41 mouse cellular contexts compared by ENCODE assay signal in genomic region chr5:7325594-7325993, GRCm38 (mm10). TPM values are rescaled to one million over a fixed set of nuclear protein-coding genes. Genes with fewer than 3 reads are reported as not detected.
A peak's percentile ranks its signal among the peaks of the same experiment; 100 is the strongest.
DNase-seq lines count a peak whose midpoint lies in the region; ATAC-seq lines count a peak whose summit lies in the region.
"Had no signal": no experiment of that assay in that cellular context is flagged by ENCODE, and none has a peak within 500 bp of the region (broad histone marks: within the 10 kb centered on the region; RNA-seq: fewer than 3 reads in every experiment).

No protein-coding gene starts in this region.

- no peaks in the 10 kb centered on the region for H3K4me1 ChIP-seq in forebrain, embryonic 11.5 days (replicated peaks; ENCODE audit: control insufficient read depth, insufficient read depth, low read length)
- no peaks in the 10 kb centered on the region for H3K4me1 ChIP-seq in forebrain, embryonic 15.5 days
- H3K4me1 ChIP-seq in midbrain, embryonic 14.5 days (ENCODE audit: control insufficient read depth, insufficient read depth, low read length) = no peaks in the 10 kb centered on the region
- H3K4me1 ChIP-seq in liver, embryonic 12.5 days = no peaks in the 10 kb centered on the region
- H3K4me1 ChIP-seq: embryonic facial prominence, embryonic 10.5 days; embryonic facial prominence, embryonic 15.5 days; heart, embryonic 13.5 days; intestine, embryonic 15.5 days; limb, embryonic 10.5 days; limb, embryonic 15.5 days; lung, embryonic 15.5 days; megakaryocyte, embryonic 14.5 days had no signal

- WGBS in forebrain, embryonic 11.5 days = 74% methylated on average over 4 of the region's 4 CpGs
- WGBS in forebrain, embryonic 15.5 days = 67% methylated on average over 4 of the region's 4 CpGs
- WGBS in midbrain, embryonic 14.5 days = 58% methylated on average over 4 of the region's 4 CpGs
- WGBS in liver, embryonic 12.5 days (ENCODE audit: insufficient replicate concordance) = 66% methylated on average over 4 of the region's 4 CpGs

- no peak overlapping the region for H3K9ac ChIP-seq in forebrain, embryonic 11.5 days (ENCODE audit: low read length)
- no peak overlapping the region for H3K9ac ChIP-seq in forebrain, embryonic 15.5 days (replicated peaks)
- no peak overlapping the region for H3K9ac ChIP-seq in midbrain, embryonic 14.5 days (replicated peaks; ENCODE audit: low read length)
- no peak overlapping the region for H3K9ac ChIP-seq in liver, embryonic 12.5 days
- H3K9ac ChIP-seq: embryonic facial prominence, embryonic 15.5 days; heart, embryonic 13.5 days; intestine, embryonic 15.5 days; limb, embryonic 15.5 days; liver, embryonic 14.5 days; lung, embryonic 15.5 days had no signal

- no peak for DNase-seq in forebrain, embryonic 11.5 days (ENCODE audit: low spot score)
- peak; percentile 31 for DNase-seq in layer of hippocampus, adult 9-11 months
- no peak for DNase-seq in layer of hippocampus, postnatal 25 days (ENCODE audit: extremely low spot score in 1 of 2, low spot score in 1 of 2)
- DNase-seq in brain, adult 2 months (ENCODE audit: low read depth, low spot score) = peak; percentile 8
- DNase-seq in midbrain, embryonic 14.5 days = peak; percentile 26
- no peak for DNase-seq in left cerebral cortex, adult 18-20 months (ENCODE audit: low spot score in 2 of 2)
- DNase-seq: adrenal gland, adult 2 months; adrenal gland, postnatal 36 days; cerebellum, adult 8-10 months; cerebellum, postnatal 25 days; gastrocnemius, adult 2 months; gastrocnemius, postnatal 36 days; heart, adult 2 months; heart, postnatal 10 days; kidney, adult 2 months; kidney, postnatal 36 days; layer of hippocampus, postnatal 36 days; lung, postnatal 36 days; thymus, postnatal 4 days had no signal

- no peak overlapping the region for H3K4me2 ChIP-seq in forebrain, embryonic 11.5 days (ENCODE audit: low read depth, low read length, severe bottlenecking)
- H3K4me2 ChIP-seq in forebrain, embryonic 15.5 days (replicated peaks) = no peak overlapping the region
- H3K4me2 ChIP-seq in midbrain, embryonic 14.5 days (ENCODE audit: low read length) = no peak overlapping the region
- no peak overlapping the region for H3K4me2 ChIP-seq in liver, embryonic 12.5 days
- H3K4me2 ChIP-seq: embryonic facial prominence, embryonic 15.5 days; heart, embryonic 13.5 days; intestine, embryonic 15.5 days; limb, embryonic 15.5 days; lung, embryonic 15.5 days had no signal

- H3K9me3 ChIP-seq in forebrain, embryonic 11.5 days (ENCODE audit: control insufficient read depth, low read length) = no peaks in the 10 kb centered on the region
- H3K9me3 ChIP-seq in forebrain, embryonic 15.5 days = no peaks in the 10 kb centered on the region
- H3K9me3 ChIP-seq in midbrain, embryonic 14.5 days (ENCODE audit: control insufficient read depth, low read length) = no peaks in the 10 kb centered on the region
- no peaks in the 10 kb centered on the region for H3K9me3 ChIP-seq in liver, embryonic 12.5 days (replicated peaks)
- H3K9me3 ChIP-seq: embryonic facial prominence, embryonic 10.5 days; embryonic facial prominence, embryonic 15.5 days; heart, embryonic 13.5 days; intestine, embryonic 15.5 days; limb, embryonic 10.5 days; limb, embryonic 15.5 days; lung, embryonic 15.5 days; megakaryocyte, embryonic 14.5 days had no signal

- H3K27ac ChIP-seq in forebrain, embryonic 11.5 days (ENCODE audit: low read depth, low read length) = no peak overlapping the region
- H3K27ac ChIP-seq in forebrain, embryonic 15.5 days (replicated peaks) = no peak overlapping the region
- no peak overlapping the region for H3K27ac ChIP-seq in midbrain, embryonic 14.5 days (replicated peaks; ENCODE audit: low read depth, low read length)
- no peak overlapping the region for H3K27ac ChIP-seq in liver, embryonic 12.5 days
- H3K27ac ChIP-seq: embryonic facial prominence, embryonic 10.5 days; embryonic facial prominence, embryonic 15.5 days; gastrocnemius, adult 2 months; heart, adult 2 months; heart, embryonic 13.5 days; intestine, embryonic 15.5 days; layer of hippocampus, adult 2 months; limb, embryonic 10.5 days; limb, embryonic 15.5 days; liver, embryonic 14.5 days; lung, embryonic 15.5 days had no signal

- H3K36me3 ChIP-seq in forebrain, embryonic 11.5 days (ENCODE audit: control insufficient read depth, insufficient read depth, low read length) = no peaks in the 10 kb centered on the region
- H3K36me3 ChIP-seq in forebrain, embryonic 15.5 days = no peaks in the 10 kb centered on the region
- H3K36me3 ChIP-seq in midbrain, embryonic 14.5 days (ENCODE audit: control insufficient read depth, insufficient read depth, low read length) = no peaks in the 10 kb centered on the region
- no peaks in the 10 kb centered on the region for H3K36me3 ChIP-seq in liver, embryonic 12.5 days
- H3K36me3 ChIP-seq: embryonic facial prominence, embryonic 10.5 days; embryonic facial prominence, embryonic 15.5 days; heart, embryonic 13.5 days; intestine, embryonic 15.5 days; limb, embryonic 10.5 days; limb, embryonic 15.5 days; lung, embryonic 15.5 days had no signal

- no peaks in the 10 kb centered on the region for H3K27me3 ChIP-seq in forebrain, embryonic 11.5 days (ENCODE audit: control insufficient read depth, insufficient read depth, low read length)
- H3K27me3 ChIP-seq in forebrain, embryonic 15.5 days = no peaks in the 10 kb centered on the region
- no peaks in the 10 kb centered on the region for H3K27me3 ChIP-seq in midbrain, embryonic 14.5 days (ENCODE audit: control insufficient read depth, insufficient read depth, low read length)
- H3K27me3 ChIP-seq in liver, embryonic 12.5 days (replicated peaks) = no peaks in the 10 kb centered on the region
- H3K27me3 ChIP-seq: CH12.LX; embryonic facial prominence, embryonic 15.5 days; heart, embryonic 13.5 days; intestine, embryonic 15.5 days; limb, embryonic 15.5 days; lung, embryonic 15.5 days; megakaryocyte, embryonic 14.5 days had no signal

- H3K4me3 ChIP-seq in forebrain, embryonic 11.5 days (ENCODE audit: low read depth, low read length) = no peak overlapping the region
- H3K4me3 ChIP-seq in forebrain, embryonic 15.5 days = no peak overlapping the region
- no peak overlapping the region for H3K4me3 ChIP-seq in midbrain, embryonic 14.5 days (replicated peaks; ENCODE audit: low read depth, low read length)
- H3K4me3 ChIP-seq in liver, embryonic 12.5 days = no peak overlapping the region
- H3K4me3 ChIP-seq: embryonic facial prominence, embryonic 10.5 days; embryonic facial prominence, embryonic 15.5 days; gastrocnemius, adult 2 months; heart, adult 2 months; heart, embryonic 13.5 days; intestine, embryonic 15.5 days; layer of hippocampus, adult 2 months; limb, embryonic 10.5 days; limb, embryonic 15.5 days; lung, embryonic 15.5 days; megakaryocyte, embryonic 14.5 days had no signal

- peak; percentile 55; the same call in 1 of the 2 replicates for ATAC-seq in forebrain, embryonic 11.5 days (replicated peaks; ENCODE audit: low FRiP score)
- ATAC-seq in forebrain, embryonic 15.5 days (replicated peaks) = no peak
- ATAC-seq in midbrain, embryonic 14.5 days (ENCODE audit: low FRiP score, low TSS enrichment) = no peak
- no peak for ATAC-seq in liver, embryonic 12.5 days
- ATAC-seq: activated CD4-positive, CD25-positive, alpha-beta regulatory T cell, adult 4 months; forebrain, embryonic 16.5 days; intestine, embryonic 15.5 days had no signal

RNA-seq across cellular contexts. Expression of gene Zfp804b, which starts 19.0 kb away (rescaled TPM):
- polyA plus RNA-seq in forebrain, embryonic 11.5 days (2014; fragmentation: Nextera tagmentation; extraction: Ambion mirVana) = 0.29 and 0.35 TPM in 2 replicates
- polyA plus RNA-seq in forebrain, embryonic 15.5 days (2015; fragmentation: Nextera tagmentation; extraction: Ambion mirVana) = 1.1 and 1.2 TPM in 2 replicates
- under 1 TPM; 0.63 to 0.74 TPM for total RNA-seq in layer of hippocampus, postnatal 25 days (2021)
- polyA plus RNA-seq in midbrain, embryonic 14.5 days (2014; fragmentation: Nextera tagmentation; extraction: Ambion mirVana) = 1.6 and 1.7 TPM in 2 replicates
- 1 to 10 TPM; 2.2 to 2.5 TPM for total RNA-seq in left cerebral cortex, adult 18-20 months (2021)
- 0.06 TPM in 1 of 2 replicates, not detected in the other for polyA plus RNA-seq in liver, embryonic 12.5 days (2016; fragmentation: Nextera tagmentation; extraction: Ambion mirVana)
- total RNA-seq: adrenal gland, postnatal 36 days; CH12.LX; ES-E14; gastrocnemius, adult 2 months; gastrocnemius, postnatal 36 days; heart, adult 2 months; hematopoietic stem cell, adult 5-6 weeks; monocyte, adult 5-6 weeks had no signal
- polyA plus RNA-seq: activated CD4-positive, CD25-positive, alpha-beta regulatory T cell, adult 4 months; C2C12; heart, adult 2 months; kidney, adult 2 months had no signal

RNA-seq across cellular contexts. Expression of gene Tex47, which starts 21.7 kb away (rescaled TPM):
- 0.19 TPM in 1 of 2 replicates, not detected in the other for polyA plus RNA-seq in forebrain, embryonic 11.5 days (2014; fragmentation: Nextera tagmentation; extraction: Ambion mirVana)
- 0.31 and 0.43 TPM in 2 replicates for polyA plus RNA-seq in forebrain, embryonic 15.5 days (2015; fragmentation: Nextera tagmentation; extraction: Ambion mirVana)
- not detected for total RNA-seq in layer of hippocampus, postnatal 25 days (2021)
- polyA plus RNA-seq in midbrain, embryonic 14.5 days (2014; fragmentation: Nextera tagmentation; extraction: Ambion mirVana) = 0.57 and 0.80 TPM in 2 replicates
- total RNA-seq in left cerebral cortex, adult 18-20 months (2021) = not detected
- not detected in 2 replicates for polyA plus RNA-seq in liver, embryonic 12.5 days (2016; fragmentation: Nextera tagmentation; extraction: Ambion mirVana)
- total RNA-seq: adrenal gland, adult 2 months; adrenal gland, postnatal 36 days; CH12.LX; ES-E14; gastrocnemius, adult 2 months; gastrocnemius, postnatal 36 days; heart, adult 2 months; heart, postnatal 10 days; hematopoietic stem cell, adult 5-6 weeks; layer of hippocampus, adult 2 months; layer of hippocampus, postnatal 36 days; left cerebral cortex, postnatal 10 days; monocyte, adult 5-6 weeks had no signal
- polyA plus RNA-seq: activated CD4-positive, CD25-positive, alpha-beta regulatory T cell, adult 4 months; adrenal gland, adult 2 months; C2C12; heart, adult 2 months; heart, embryonic 13.5 days; intestine, embryonic 15.5 days; kidney, adult 2 months; kidney, embryonic 16.5 days; limb, embryonic 10.5 days; liver, embryonic 14.5 days; thymus, postnatal 0 days had no signal

Comparison
In these comparisons a context has a peak if more than half of its experiments do, and no peak if none do; other contexts are left out.
1. DNase-seq: peak in layer of hippocampus, adult 9-11 months (single experiment), brain, adult 2 months (single experiment) and midbrain, embryonic 14.5 days (single experiment); none in forebrain, embryonic 11.5 days (single experiment), layer of hippocampus, postnatal 25 days (0 of 2) and left cerebral cortex, adult 18-20 months (0 of 2).